Mouse (Mus musculus): Measurements from ENCODE around the gene Zfp763. TPM values are rescaled to one million over a fixed set of nuclear protein-coding genes. Genes with fewer than 3 reads are reported as not detected.

Gene Zfp763
- polyA plus RNA-seq (2014; fragmentation: Illumina TruSeq; extraction: RNeasy Lipid Tissue Mini Kit (QIAGEN cat#74804); ENCODE audit: low read depth, low replicate concordance): 15.7 TPM

GRCm38 (mm10) chr17:33032900-33033891 lies at the start of gene Zfp763:
Gene Zfp763 (minus strand): TSS chr17:33033402.

DNA sequence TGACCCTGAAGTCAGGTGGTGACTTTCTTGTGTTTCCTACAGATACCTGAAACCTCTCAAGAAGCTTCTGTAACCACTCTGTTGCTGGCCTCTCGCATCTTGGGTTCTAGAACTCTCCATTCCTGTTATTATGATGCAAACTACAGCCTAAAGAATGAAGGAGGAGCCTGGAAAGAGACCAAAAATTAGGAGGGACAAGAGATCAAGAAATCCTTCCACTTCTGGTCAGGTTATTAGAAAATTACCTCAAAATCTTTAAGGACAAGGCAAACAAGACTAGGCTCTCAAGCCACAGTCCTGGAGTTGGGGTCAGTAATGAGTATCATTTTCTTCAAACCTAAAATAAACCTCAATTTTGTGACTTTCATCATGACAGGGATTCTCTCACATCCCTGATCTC lies 34.8 kb upstream of the Zfp763 start, which contains the start of gene 4921501E09Rik:
Gene 4921501E09Rik, minus strand, starts transcription at position 101 of the 400 bp plus-strand sequence.

GRCm38 (mm10) chr17:32992699-32993474 lies 40.3 kb downstream of the Zfp763 start, which contains the start of gene Zfp952:
Gene Zfp952 (plus strand): TSS chr17:32993129.

Other genes with a start within 250 kb of the Zfp763 start
- 80.2 TPM for gene Zfp871, start 245.1 kb downstream of the Zfp763 start, polyA plus RNA-seq (2014; fragmentation: Illumina TruSeq; extraction: RNeasy Lipid Tissue Mini Kit (QIAGEN cat#74804); ENCODE audit: low read depth, low replicate concordance)
- 5.5 TPM for gene Zfp811, start 223.5 kb downstream of the Zfp763 start, polyA plus RNA-seq (2014; fragmentation: Illumina TruSeq; extraction: RNeasy Lipid Tissue Mini Kit (QIAGEN cat#74804); ENCODE audit: low read depth, low replicate concordance)
- 24.1 TPM for gene Zfp799, start 203.1 kb downstream of the Zfp763 start, polyA plus RNA-seq (2014; fragmentation: Illumina TruSeq; extraction: RNeasy Lipid Tissue Mini Kit (QIAGEN cat#74804); ENCODE audit: low read depth, low replicate concordance)
- 8.9 TPM for gene Zfp870, start 141.8 kb downstream of the Zfp763 start, polyA plus RNA-seq (2014; fragmentation: Illumina TruSeq; extraction: RNeasy Lipid Tissue Mini Kit (QIAGEN cat#74804); ENCODE audit: low read depth, low replicate concordance)
- gene Cyp4f14, start 116.1 kb downstream of the Zfp763 start, polyA plus RNA-seq (2014; fragmentation: Illumina TruSeq; extraction: RNeasy Lipid Tissue Mini Kit (QIAGEN cat#74804); ENCODE audit: low read depth, low replicate concordance): 33.8 TPM
- 23.7 TPM for gene Cyp4f13, start 86.0 kb downstream of the Zfp763 start, polyA plus RNA-seq (2014; fragmentation: Illumina TruSeq; extraction: RNeasy Lipid Tissue Mini Kit (QIAGEN cat#74804); ENCODE audit: low read depth, low replicate concordance)
- 21.5 TPM for gene Zfp472, start 67.6 kb downstream of the Zfp763 start, polyA plus RNA-seq (2014; fragmentation: Illumina TruSeq; extraction: RNeasy Lipid Tissue Mini Kit (QIAGEN cat#74804); ENCODE audit: low read depth, low replicate concordance)
- 26.9 TPM for gene Zfp952, start 40.3 kb downstream of the Zfp763 start, polyA plus RNA-seq (2014; fragmentation: Illumina TruSeq; extraction: RNeasy Lipid Tissue Mini Kit (QIAGEN cat#74804); ENCODE audit: low read depth, low replicate concordance)
- not detected for gene 4921501E09Rik, start 34.7 kb upstream of the Zfp763 start, polyA plus RNA-seq (2014; fragmentation: Illumina TruSeq; extraction: RNeasy Lipid Tissue Mini Kit (QIAGEN cat#74804); ENCODE audit: low read depth, low replicate concordance)
- gene Zfp563, start 55.9 kb upstream of the Zfp763 start, polyA plus RNA-seq (2014; fragmentation: Illumina TruSeq; extraction: RNeasy Lipid Tissue Mini Kit (QIAGEN cat#74804); ENCODE audit: low read depth, low replicate concordance): 22.4 TPM
- not detected for gene Morc2b, start 106.3 kb upstream of the Zfp763 start, polyA plus RNA-seq (2014; fragmentation: Illumina TruSeq; extraction: RNeasy Lipid Tissue Mini Kit (QIAGEN cat#74804); ENCODE audit: low read depth, low replicate concordance)
- gene Olfr55, start 135.0 kb upstream of the Zfp763 start, polyA plus RNA-seq (2014; fragmentation: Illumina TruSeq; extraction: RNeasy Lipid Tissue Mini Kit (QIAGEN cat#74804); ENCODE audit: low read depth, low replicate concordance): not detected
- not detected for gene Olfr239, start 157.9 kb upstream of the Zfp763 start, polyA plus RNA-seq (2014; fragmentation: Illumina TruSeq; extraction: RNeasy Lipid Tissue Mini Kit (QIAGEN cat#74804); ENCODE audit: low read depth, low replicate concordance)
- gene Olfr1564, start 188.3 kb upstream of the Zfp763 start, polyA plus RNA-seq (2014; fragmentation: Illumina TruSeq; extraction: RNeasy Lipid Tissue Mini Kit (QIAGEN cat#74804); ENCODE audit: low read depth, low replicate concordance): 0.16 TPM
- 40.2 TPM for gene Zfp955a, start 221.7 kb upstream of the Zfp763 start, polyA plus RNA-seq (2014; fragmentation: Illumina TruSeq; extraction: RNeasy Lipid Tissue Mini Kit (QIAGEN cat#74804); ENCODE audit: low read depth, low replicate concordance)
- gene Olfr63, start 231.3 kb upstream of the Zfp763 start, polyA plus RNA-seq (2014; fragmentation: Illumina TruSeq; extraction: RNeasy Lipid Tissue Mini Kit (QIAGEN cat#74804); ENCODE audit: low read depth, low replicate concordance): not detected